Mouse (Mus musculus) CH12.LX (cell line): ENCODE data around the gene Fam227b. TPM values are rescaled to one million over a fixed set of nuclear protein-coding genes. Genes with fewer than 3 reads are reported as not detected.

Source experiments
- DNase-seq: peaks from one replicate; pipeline ENCODE4 v3.0.0-alpha.2; 2013; ENCODE audit errors: extremely low read depth
- H3K27ac ChIP-seq: 2 replicates; pipeline ENCODE4 v1.5.1; 2012; ENCODE audit warnings: low read depth, mild to moderate bottlenecking, control low read depth, moderate library complexity; ENCODE audit not compliant: insufficient read depth
- H3K27me3 ChIP-seq: replicated peaks from 2 replicates; pipeline ENCODE3; 2012; ENCODE audit warnings: inconsistent platforms
- H3K36me3 ChIP-seq, 2 experiments: replicated peaks in 1 of 2; 2 replicates each; pipeline versions ENCODE3 to v1.6.1; 2012; ENCODE audit warnings: inconsistent platforms in 1 of 2, low read length in 1 of 2, mild to moderate bottlenecking in 1 of 2, mixed read lengths in 1 of 2, moderate library complexity in 1 of 2; ENCODE audit not compliant: control insufficient read depth in 1 of 2, insufficient read depth in 1 of 2
- H3K4me1 ChIP-seq, 2 experiments: 2 replicates each; pipeline ENCODE4 v1.6.1; 2012; ENCODE audit warnings: inconsistent platforms in 1 of 2, moderate library complexity in 1 of 2; ENCODE audit not compliant: insufficient read depth in 2 of 2, control insufficient read depth in 1 of 2
- H3K4me2 ChIP-seq: 2 replicates; pipeline ENCODE4 v1.6.1; 2012; ENCODE audit warnings: low read depth, mild to moderate bottlenecking, control low read depth; ENCODE audit not compliant: poor library complexity, insufficient read depth, severe bottlenecking
- H3K4me3 ChIP-seq, 3 experiments: fragments of 150-350 bp in 1 of 3; sonication (generic) in 1 of 3; replicated peaks in 1 of 3; 2 replicates each; pipeline versions ENCODE3 to v1.5.1; 2011 to 2012; ENCODE audit warnings: low read depth in 2 of 3, low read length in 2 of 3, mild to moderate bottlenecking in 2 of 3, moderate library complexity in 2 of 3, control low read depth in 1 of 3, improper control_type of control experiment in 1 of 3, inconsistent platforms in 1 of 3, mixed read lengths in 1 of 3; ENCODE audit not compliant: poor library complexity in 1 of 3
- H3K79me2 ChIP-seq: replicated peaks from 2 replicates; pipeline ENCODE4 v1.6.1; 2012; ENCODE audit warnings: mild to moderate bottlenecking, moderate library complexity; ENCODE audit not compliant: control insufficient read depth, poor library complexity, insufficient read depth, severe bottlenecking; ENCODE audit errors: extremely low read depth
- H3K9ac ChIP-seq: 2 replicates; pipeline ENCODE4 v1.6.1; 2012; ENCODE audit warnings: low read depth, mild to moderate bottlenecking, control low read depth, moderate library complexity; ENCODE audit not compliant: insufficient read depth
- H3K9me3 ChIP-seq: replicated peaks from 2 replicates; pipeline ENCODE3; 2012; ENCODE audit warnings: low read length, inconsistent platforms, mixed read lengths
- BHLHE40 ChIP-seq: IDR thresholded peaks from 2 replicates; pipeline ENCODE4 v1.6.1; 2011; ENCODE audit warnings: mild to moderate bottlenecking, low read depth, low read length, improper control_type of control experiment
- CHD2 ChIP-seq: IDR thresholded peaks from 2 replicates; pipeline ENCODE4 v1.6.1; 2011; ENCODE audit warnings: low read length, improper control_type of control experiment
- CTCF ChIP-seq, 2 experiments: IDR thresholded peaks in 1 of 2; conservative IDR thresholded peaks in 1 of 2; 2 replicates each; pipeline ENCODE4 v1.5.1; 2011 to 2012; ENCODE audit warnings: low read depth in 2 of 2, low read length in 2 of 2, improper control_type of control experiment in 1 of 2, inconsistent platforms in 1 of 2, mild to moderate bottlenecking in 1 of 2, moderate library complexity in 1 of 2
- EP300 ChIP-seq: IDR thresholded peaks from 2 replicates; pipeline ENCODE4 v1.6.1; 2011; ENCODE audit warnings: low read length, improper control_type of control experiment
- ETS1 ChIP-seq: conservative IDR thresholded peaks from 2 replicates; pipeline ENCODE4 v1.6.1; 2012; ENCODE audit warnings: low read depth, mild to moderate bottlenecking, inconsistent platforms, low read length, improper control_type of control experiment, moderate library complexity
- HCFC1 ChIP-seq: IDR thresholded peaks from 2 replicates; pipeline ENCODE4 v1.6.1; 2012; ENCODE audit warnings: low read depth, mild to moderate bottlenecking, inconsistent platforms, low read length, improper control_type of control experiment
- IRF4 ChIP-seq: IDR thresholded peaks from 2 replicates; pipeline ENCODE4 v1.6.1; 2014; ENCODE audit warnings: low read depth, mild to moderate bottlenecking, inconsistent platforms, low read length, improper control_type of control experiment
- JUN ChIP-seq: IDR thresholded peaks from 2 replicates; pipeline ENCODE4 v1.6.1; 2011; ENCODE audit warnings: low read depth, mild to moderate bottlenecking, low read length, improper control_type of control experiment, moderate library complexity; ENCODE audit not compliant: insufficient read depth
- JUND ChIP-seq: conservative IDR thresholded peaks from 2 replicates; pipeline ENCODE4 v1.6.1; 2011; ENCODE audit warnings: low read depth, low read length, improper control_type of control experiment
- MAFK ChIP-seq: IDR thresholded peaks from 2 replicates; pipeline ENCODE4 v1.6.1; 2011; ENCODE audit warnings: low read length, improper control_type of control experiment; ENCODE audit not compliant: insufficient replicate concordance
- MEF2A ChIP-seq: IDR thresholded peaks from 2 replicates; pipeline ENCODE4 v1.6.1; 2014; ENCODE audit warnings: low read depth, mild to moderate bottlenecking, inconsistent platforms, low read length, improper control_type of control experiment, borderline replicate concordance
- MXI1 ChIP-seq: IDR thresholded peaks from 2 replicates; pipeline ENCODE4 v1.6.1; 2011; ENCODE audit warnings: mild to moderate bottlenecking, low read depth, low read length, improper control_type of control experiment
- MYC ChIP-seq: IDR thresholded peaks from 2 replicates; pipeline ENCODE4 v1.6.1; 2011; ENCODE audit warnings: low read depth, mild to moderate bottlenecking, improper control_type of control experiment, low read length
- NRF1 ChIP-seq: IDR thresholded peaks from 2 replicates; pipeline ENCODE4 v1.6.1; 2014; ENCODE audit warnings: low read depth, mild to moderate bottlenecking, inconsistent platforms, low read length, improper control_type of control experiment, moderate library complexity
- PAX5 ChIP-seq: IDR thresholded peaks from 2 replicates; pipeline ENCODE4 v1.6.1; 2012; ENCODE audit warnings: low read length, inconsistent platforms, mixed read lengths
- POLR2A ChIP-seq: IDR thresholded peaks from 2 replicates; pipeline ENCODE4 v1.6.1; 2011; ENCODE audit warnings: low read depth, mild to moderate bottlenecking, improper control_type of control experiment, low read length
- RAD21 ChIP-seq: IDR thresholded peaks from 2 replicates; pipeline ENCODE4 v1.6.1; 2011; ENCODE audit warnings: low read depth, mild to moderate bottlenecking, low read length, improper control_type of control experiment, moderate library complexity
- RCOR1 ChIP-seq: conservative IDR thresholded peaks from 2 replicates; pipeline ENCODE4 v1.6.1; 2012; ENCODE audit warnings: low read depth, mild to moderate bottlenecking, inconsistent platforms, low read length, improper control_type of control experiment
- SIN3A ChIP-seq: IDR thresholded peaks from 2 replicates; pipeline ENCODE4 v1.6.1; 2012; ENCODE audit warnings: low read length, improper control_type of control experiment, inconsistent platforms
- TBP ChIP-seq: conservative IDR thresholded peaks from 2 replicates; pipeline ENCODE4 v1.6.1; 2011; ENCODE audit warnings: low read depth, low read length, improper control_type of control experiment
- TCF12 ChIP-seq: IDR thresholded peaks from 2 replicates; pipeline ENCODE4 v1.6.1; 2014; ENCODE audit warnings: low read depth, mild to moderate bottlenecking, inconsistent platforms, low read length, improper control_type of control experiment
- UBTF ChIP-seq: IDR thresholded peaks from 2 replicates; pipeline ENCODE4 v1.6.1; 2012; ENCODE audit warnings: low read depth, mild to moderate bottlenecking, inconsistent platforms, low read length, improper control_type of control experiment, moderate library complexity
- USF2 ChIP-seq: conservative IDR thresholded peaks from 2 replicates; pipeline ENCODE4 v1.6.1; 2011; ENCODE audit warnings: low read depth, low read length, improper control_type of control experiment
- ZMIZ1 ChIP-seq: IDR thresholded peaks from 2 replicates; pipeline ENCODE4 v1.6.1; 2012; ENCODE audit warnings: low read depth, mild to moderate bottlenecking, inconsistent platforms, low read length, improper control_type of control experiment
- ZNF384 ChIP-seq: IDR thresholded peaks from 2 replicates; pipeline ENCODE4 v1.6.1; 2012; ENCODE audit warnings: low read depth, low read length, improper control_type of control experiment, inconsistent platforms
- dilution Hi-C: fragments of 300-500 bp; cut with MboI; formaldehyde crosslinking; loops from 2 replicates; pipeline ENCODE4 v1.14.3; 2020; ENCODE audit warnings: low sequenced_read_pairs; ENCODE audit not compliant: extremely low pct_unique_long_range_greater_than_20kb, extremely low pct_ligation_motif_present
- in situ Hi-C: fragments of 300-500 bp; cut with MboI; formaldehyde crosslinking; loops from 3 replicates; pipeline ENCODE4 v1.14.3; 2019; ENCODE audit warnings: low sequenced_read_pairs, low pct_ligation_motif_present, low pct_unique_long_range_greater_than_20kb, mixed read lengths
- polyA plus RNA-seq: library from polyadenylated mRNA; unstranded; fragments of >175 nt; gene quantifications from 2 replicates; pipeline ENCODE4 v1.2.1, GENCODE M21; 2012; ENCODE audit warnings: low read depth; ENCODE audit not compliant: insufficient read length
- total RNA-seq, 2 experiments: library from RNA; depleted of rRNA; stranded (reverse); fragments of 300-350 nt in 1 of 2; fragments of >200 nt in 1 of 2; gene quantifications; 2 replicates each; pipeline ENCODE4 v1.2.3; 2012 to 2014

The Fam227b gene
- total and polyA plus RNA-seq, 3 experiments, result not detected

DNA sequence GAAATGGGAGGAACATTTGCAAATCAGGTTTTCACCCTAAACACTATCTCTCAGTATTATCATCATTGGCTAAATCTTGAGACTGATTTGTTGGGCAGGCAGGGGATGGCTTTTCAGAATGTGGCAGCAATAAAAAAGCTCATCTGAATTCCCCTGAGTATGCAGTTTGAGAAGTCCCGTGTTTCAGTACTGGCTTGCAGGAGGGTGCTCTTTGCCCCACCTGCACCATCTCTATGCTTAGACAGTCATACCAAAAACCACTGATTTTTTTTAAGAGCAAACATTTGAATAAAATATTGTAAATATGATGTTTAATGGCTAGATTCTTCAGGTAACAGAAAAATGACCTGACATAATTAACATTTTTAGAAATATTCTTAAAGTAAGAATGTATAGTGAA lies 82.1 kb downstream of the Fam227b start:
- dilution Hi-C loops, result no loop called here
- H3K4me2 ChIP-seq, result peak overlapping the region; percentile 44; the same call in 1 of the 2 replicates
- H3K36me3 ChIP-seq, result no peaks in the 10 kb centered on the region
- no peak overlapping the region for H3K9ac ChIP-seq
- no peaks in the 10 kb centered on the region for H3K27me3 ChIP-seq
- H3K27ac ChIP-seq, result no peak overlapping the region
- no peaks in the 10 kb centered on the region for H3K9me3 ChIP-seq
- peaks cover 3 to 30% of the 10 kb centered on the region in 2 experiments; a peak in 3 of 4 replicates for H3K4me1 ChIP-seq
- H3K79me2 ChIP-seq, result no peaks in the 10 kb centered on the region
- no peak overlapping the region for H3K4me3 ChIP-seq
- TF ChIP-seq RAD21, result no peak
- TF ChIP-seq TBP, result no peak
- TF ChIP-seq CTCF (conservative IDR thresholded peaks at IDR 0.05 in 1 of 2, IDR thresholded peaks at IDR 0.05 in 1 of 2; ENCODE audit: low read depth in 2 of 2, low read length in 2 of 2), result no peak
- TF ChIP-seq JUND, result 0 out of 2 replicates have a peak, but pooled peaks have one; percentile 21
- 0 out of 2 replicates have a peak, but pooled peaks have one; percentile 23 for TF ChIP-seq MYC
- TF ChIP-seq ZNF384, result peak; percentile 84
- no peak for TF ChIP-seq PAX5
- TF ChIP-seq MAFK, result 0 out of 2 replicates have a peak, but pooled peaks have one; percentile 49
- no peak for TF ChIP-seq ZMIZ1
- TF ChIP-seq CHD2, result no peak
- no peak for TF ChIP-seq POLR2A
- TF ChIP-seq BHLHE40, result peak; percentile 87
- TF ChIP-seq MXI1, result no peak
- no peak for TF ChIP-seq SIN3A
- peak; percentile 57 for TF ChIP-seq EP300
- TF ChIP-seq USF2, result no peak
- TF ChIP-seq UBTF, result no peak
- peak; percentile 37; the same call in 1 of the 2 replicates for TF ChIP-seq ETS1
- no peak for TF ChIP-seq HCFC1
- no peak for TF ChIP-seq RCOR1
- TF ChIP-seq MEF2A, result peak; percentile 52; the same call in 1 of the 2 replicates
- peak; percentile 63; the same call in 1 of the 2 replicates for TF ChIP-seq IRF4
- TF ChIP-seq TCF12, result peak; percentile 49; the same call in 1 of the 2 replicates
- no peak for TF ChIP-seq JUN
- no peak for TF ChIP-seq NRF1
- DNase-seq, result peak; percentile 58
- in situ Hi-C loops, result no loop called here
